Mouse (Mus musculus) G1E-ER4 (cell line): ENCODE results near the gene Pafah2. TPM values are rescaled to one million over a fixed set of nuclear protein-coding genes. Genes with fewer than 3 reads are reported as not detected.

ENCODE experiments used
- GATA1 ChIP-seq: IDR thresholded peaks from one replicate; pipeline ENCODE4 v1.8.0; 2012; ENCODE audit warnings: low read length, inconsistent platforms
- polyA plus RNA-seq: library from polyadenylated mRNA; stranded (reverse); fragments of >175 nt; gene quantifications from 2 replicates; pipeline ENCODE4 v1.2.3, GENCODE M21; 2012

Pafah2 gene
- polyA plus RNA-seq, 1 experiment = 28.3 TPM

DNA sequence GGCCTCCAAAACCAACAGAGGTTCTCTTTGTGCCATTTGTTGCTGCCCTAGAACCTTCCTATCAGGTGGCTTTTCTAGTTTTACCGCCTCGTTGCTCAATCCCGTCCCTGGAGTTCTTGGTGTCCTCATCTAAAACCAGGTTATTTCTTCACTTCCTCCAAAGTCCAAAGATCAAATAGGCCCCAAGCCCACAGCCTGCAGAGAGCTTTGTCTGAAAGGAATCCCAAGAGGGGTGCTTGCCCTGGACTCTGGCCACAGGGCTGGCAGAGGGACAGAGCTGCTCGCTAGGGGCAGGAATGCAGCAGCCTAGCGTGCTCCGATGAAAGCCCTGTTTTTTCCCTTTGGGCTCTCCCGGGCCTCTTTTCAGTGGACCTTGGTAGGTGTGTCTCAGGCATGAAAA is 1.0 kb downstream of the Pafah2 start:
- no peak for TF ChIP-seq GATA1

DNA sequence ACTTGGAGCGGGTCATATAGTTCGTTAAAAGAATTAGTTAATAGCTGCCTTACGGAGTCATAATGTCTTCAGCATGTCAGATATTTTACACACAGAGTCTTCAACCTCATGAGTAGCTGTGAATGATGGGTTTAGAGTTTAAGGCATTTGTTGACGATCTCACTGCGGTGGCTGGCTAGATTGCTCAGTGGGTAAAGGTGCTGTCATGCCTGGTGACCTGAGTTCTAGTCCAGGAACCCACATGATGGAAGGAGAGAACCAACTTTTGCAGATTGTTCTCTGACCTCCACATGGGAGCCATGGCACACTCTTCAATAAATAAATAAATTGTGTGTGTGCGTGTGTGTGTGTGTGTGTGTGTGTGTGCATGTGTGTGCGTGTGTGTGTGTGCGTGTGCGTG is 1.6 kb downstream of the Pafah2 start:
- no peak for TF ChIP-seq GATA1

DNA sequence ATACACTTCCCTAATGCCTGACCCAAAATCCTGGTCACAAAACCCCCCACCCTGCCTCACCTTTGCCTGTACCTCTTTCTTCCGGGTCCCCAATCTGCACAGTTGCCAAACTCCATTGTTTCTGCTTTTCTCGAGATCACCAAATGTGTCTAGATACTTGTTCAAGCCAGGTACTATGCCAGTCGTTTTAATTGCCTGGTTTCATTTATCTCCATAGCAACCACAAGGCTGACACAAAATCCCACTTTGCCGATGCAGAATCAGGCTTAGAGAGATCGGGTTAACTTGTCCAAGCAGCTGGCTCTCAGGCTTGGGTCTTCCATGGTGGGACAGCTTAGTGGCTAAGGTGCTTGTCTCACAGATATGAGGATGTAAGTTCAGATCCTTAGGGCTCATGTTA is 4.1 kb downstream of the Pafah2 start:
- TF ChIP-seq GATA1 = no peak

DNA sequence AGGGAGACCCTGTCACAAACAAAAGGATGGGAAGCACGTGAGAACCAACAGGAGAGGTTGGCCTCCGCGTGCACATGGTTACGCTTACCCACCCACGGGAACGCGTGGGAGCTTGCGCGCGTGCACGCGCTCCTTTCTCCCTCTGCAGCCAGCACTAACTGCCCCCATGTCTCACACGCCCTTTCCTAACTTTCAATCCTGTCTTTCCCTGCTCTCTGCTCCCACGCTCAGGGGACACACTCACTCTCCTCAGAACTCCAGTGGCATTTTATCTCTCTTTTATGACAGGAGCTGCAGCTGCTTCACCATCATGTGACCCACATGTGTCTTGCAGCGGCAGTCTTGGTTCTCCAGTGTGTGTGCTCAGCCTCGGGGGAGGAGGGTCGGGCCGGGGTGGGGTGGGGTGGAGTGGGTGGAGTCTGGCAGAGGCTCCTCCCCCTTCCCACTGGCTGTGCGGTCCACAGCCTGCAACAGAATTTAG is 5.1 kb downstream of the Pafah2 start:
- no peak for TF ChIP-seq GATA1

DNA sequence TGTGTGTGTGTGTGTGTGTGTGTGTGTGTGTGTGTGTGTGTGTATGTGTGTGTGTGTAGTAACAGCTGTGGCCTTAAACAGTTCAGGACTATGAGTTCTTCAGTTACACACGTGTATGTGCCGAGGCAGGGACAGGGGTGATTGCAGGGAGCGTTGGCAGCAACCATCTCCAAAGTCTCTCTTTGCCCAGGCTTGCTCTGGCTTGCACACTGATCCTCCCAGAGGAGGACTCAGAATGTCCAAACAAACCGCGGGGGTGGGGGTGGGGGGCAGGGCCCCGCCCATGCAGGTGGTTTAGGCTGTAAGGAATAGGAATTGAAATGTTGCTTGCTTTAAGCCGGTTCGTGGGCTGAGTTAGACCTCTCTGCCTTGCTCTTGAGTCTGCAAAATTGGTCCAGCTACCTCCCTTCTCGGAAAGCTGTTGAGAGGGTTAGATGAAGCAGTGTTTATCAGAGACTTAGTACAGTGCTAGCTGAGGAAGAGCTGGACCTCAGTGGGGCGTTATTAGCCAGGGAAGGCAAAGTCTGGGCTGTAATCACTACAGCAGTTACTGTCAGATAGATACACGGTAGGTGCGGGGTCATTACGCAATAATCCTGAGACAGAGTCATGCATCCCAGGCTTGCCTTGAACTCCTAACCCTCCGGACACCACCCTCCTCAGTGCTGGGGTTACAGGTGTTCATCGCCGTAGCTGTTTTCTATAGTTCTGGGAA is 5.9 kb downstream of the Pafah2 start:
- TF ChIP-seq GATA1 = no peak

DNA sequence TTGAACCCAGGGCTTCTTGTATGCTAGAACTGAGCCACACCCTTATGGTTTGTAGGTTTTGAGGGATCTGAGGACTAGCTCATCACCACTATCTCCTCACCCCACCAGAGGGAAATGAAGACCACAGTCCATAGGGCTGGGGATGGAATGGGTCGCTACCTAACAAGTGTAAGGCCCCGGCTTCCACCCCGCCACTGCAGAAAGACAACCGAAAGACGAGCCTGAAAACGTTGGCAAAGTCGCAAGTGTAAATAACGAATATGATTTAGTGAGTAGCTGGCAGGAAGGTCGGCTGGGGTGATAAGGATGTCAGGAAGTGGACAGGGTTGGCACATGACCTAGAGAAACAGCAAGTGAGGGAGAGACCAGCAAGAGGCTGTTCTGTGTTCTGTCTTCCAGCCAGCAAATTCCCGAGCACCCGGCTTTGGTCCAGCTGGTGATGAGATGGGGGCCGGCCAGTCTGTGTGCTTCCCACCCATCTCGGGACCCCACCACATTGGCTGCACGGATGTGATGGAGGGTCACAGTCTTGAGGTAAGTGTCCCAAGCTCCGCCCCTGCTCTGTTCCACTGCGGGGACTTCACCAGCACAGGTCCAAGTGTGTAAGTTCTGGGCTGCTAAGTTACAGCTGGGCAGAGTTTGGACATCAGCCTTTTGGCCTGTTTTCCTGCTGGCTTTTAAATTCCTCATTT is 6.6 kb downstream of the Pafah2 start:
- TF ChIP-seq GATA1 = no peak

DNA sequence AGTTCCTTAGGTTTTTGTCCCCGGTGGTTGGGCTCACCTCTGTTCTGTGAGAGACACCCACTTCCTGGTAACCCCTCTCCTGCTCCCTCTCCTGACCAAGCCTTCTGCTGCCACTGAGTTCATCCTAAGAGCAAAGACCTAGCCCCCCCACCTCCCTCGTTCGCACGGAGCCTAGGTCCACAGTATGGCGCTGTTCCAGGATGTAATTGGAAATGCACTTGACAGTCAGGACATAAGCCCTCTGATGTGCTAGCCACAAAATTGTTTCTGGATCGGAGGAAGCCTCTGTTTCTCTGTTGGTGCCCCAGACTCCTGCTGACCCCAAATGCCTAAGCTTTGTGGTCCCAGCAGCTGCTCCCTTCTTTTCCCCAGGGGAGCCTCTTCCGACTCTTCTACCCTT is 7.6 kb downstream of the Pafah2 start:
- TF ChIP-seq GATA1 = no peak

DNA sequence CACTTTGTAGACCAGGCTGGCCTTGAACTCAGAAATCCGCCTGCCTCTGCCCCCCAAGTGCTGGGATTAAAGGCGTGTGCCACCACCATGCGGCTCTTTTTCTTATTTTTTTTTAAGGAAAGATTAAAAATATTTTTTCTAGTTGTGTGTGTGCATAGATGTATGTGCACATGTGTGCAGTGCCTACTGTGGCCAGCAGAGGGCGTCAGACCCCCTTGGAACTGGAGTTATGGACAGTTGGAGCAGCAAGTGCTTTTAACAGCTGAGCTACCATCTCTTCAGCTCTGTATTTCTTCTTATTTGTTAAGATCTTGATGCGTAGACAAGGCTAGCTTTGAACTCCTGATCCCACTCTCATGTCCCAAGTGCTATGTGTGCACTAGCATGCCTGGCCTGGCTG is 13.2 kb downstream of the Pafah2 start:
- no peak for TF ChIP-seq GATA1

DNA sequence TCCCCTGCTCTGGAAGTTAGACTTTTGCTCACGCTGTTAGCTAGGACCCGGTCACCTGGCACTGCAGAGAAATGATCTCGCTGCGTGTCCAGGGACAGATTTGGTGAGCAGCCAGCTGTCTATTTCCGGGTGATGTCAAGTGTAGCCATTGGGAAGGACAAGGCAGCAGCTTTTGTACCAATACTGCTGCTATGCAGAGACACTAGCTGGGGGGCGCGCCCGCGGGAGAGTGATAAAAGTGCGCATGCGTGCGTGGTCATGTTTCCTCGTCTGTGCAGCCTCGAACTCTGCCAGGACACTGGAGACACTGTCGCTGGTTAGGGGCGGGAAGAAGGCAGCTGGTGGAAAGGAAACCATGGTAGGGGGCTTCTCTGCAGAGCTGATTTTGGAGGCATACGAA is 20.1 kb downstream of the Pafah2 start:
- TF ChIP-seq GATA1 = no peak

DNA sequence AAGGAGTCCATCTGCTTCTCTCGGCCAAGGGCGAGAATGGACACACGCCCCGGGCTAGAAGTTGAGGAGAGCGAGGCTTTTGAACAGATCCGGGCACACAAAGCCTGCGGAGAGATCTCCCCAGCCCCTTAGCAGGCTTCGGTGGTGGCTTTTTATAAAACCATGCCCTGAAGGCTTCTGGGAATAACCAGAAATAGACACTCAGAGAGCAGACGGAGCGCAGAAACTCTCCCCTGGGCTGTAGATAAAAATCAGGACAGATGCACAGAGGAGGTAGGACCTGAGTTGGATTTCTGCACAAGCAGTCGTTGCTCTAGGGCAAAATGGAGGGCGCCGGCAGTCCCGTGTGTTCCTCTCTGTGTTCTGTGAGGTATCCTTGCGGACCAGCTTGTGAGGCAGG is 20.5 kb downstream of the Pafah2 start:
- TF ChIP-seq GATA1 = no peak

DNA sequence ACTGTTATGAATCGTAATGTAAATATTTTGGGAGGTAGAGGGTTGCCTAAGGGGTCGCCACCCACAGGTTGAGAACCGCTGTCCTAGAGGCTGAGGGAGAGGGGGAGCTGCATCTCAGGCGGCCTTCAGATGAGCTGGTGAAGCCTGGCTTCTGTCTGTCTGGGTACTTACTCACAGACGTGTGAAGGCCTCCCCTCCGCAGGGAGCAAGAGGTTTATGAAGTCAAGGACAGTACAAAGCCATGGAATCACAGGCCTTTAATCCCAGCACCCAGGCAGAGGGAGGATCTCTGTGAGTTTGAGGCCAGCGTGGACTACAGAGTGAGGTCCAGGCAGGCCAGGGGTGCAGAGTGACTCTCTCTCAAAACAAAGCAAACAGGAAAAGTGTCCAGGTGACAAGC is 21.0 kb downstream of the Pafah2 start:
- no peak for TF ChIP-seq GATA1

DNA sequence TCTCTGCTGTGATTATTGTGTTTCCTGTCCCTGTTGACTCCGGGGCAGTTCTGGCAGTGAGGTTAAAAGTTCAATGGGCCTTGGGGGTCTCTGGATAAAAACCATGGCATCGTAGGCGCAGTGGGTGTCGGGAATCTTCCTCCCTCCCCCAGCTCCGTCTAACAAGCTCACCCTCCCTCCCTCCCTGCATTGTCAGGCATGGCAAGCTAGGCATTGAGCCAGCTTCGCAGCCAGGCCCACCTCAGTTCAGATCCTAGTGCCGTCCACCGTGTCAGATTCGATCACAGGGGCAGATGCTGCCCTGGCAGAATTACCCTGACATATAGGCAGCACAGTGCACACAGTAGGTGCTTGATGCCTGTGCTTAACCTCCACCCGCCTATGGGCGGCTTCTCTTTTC is 25.9 kb downstream of the Pafah2 start:
- TF ChIP-seq GATA1 = no peak

DNA sequence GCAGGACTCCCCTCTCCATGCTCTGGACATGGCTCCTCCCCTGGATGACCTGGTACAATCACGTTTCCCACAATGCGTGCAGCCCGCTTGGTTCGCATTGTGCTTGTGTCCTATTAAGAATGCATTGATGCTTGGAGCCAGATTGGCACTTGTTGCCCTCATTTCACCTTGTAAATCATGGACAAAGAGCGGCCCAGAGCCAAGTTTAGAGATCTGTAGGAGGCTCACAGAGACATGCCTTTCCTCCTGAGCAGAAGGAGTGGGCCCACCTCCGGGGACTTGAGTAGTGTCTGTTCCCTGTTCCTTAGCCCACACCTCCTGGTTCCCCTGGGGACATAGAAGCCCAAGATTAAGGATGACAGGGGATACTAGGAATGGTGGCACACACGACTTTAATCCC is 27.8 kb downstream of the Pafah2 start:
- no peak for TF ChIP-seq GATA1

DNA sequence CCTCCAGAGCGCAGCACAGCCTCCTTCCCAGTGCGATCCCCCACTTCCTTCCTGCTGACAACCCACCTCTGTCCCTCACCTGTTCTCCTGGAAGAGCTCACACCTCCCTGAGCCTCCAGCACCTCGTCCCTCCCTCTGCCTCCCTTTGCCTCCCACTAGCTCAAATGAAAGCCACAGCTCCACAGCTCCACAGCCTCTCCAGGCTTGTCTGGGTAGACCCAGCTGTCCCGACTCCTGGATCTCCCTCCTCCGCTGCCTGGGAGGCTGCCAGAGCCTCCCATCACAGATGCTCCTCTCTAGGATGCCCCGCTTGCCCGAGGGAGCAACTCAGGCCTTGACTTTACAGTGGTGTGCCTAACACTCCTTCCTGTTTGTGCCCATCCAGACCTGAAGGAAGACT is 29.0 kb downstream of the Pafah2 start:
- no peak for TF ChIP-seq GATA1

DNA sequence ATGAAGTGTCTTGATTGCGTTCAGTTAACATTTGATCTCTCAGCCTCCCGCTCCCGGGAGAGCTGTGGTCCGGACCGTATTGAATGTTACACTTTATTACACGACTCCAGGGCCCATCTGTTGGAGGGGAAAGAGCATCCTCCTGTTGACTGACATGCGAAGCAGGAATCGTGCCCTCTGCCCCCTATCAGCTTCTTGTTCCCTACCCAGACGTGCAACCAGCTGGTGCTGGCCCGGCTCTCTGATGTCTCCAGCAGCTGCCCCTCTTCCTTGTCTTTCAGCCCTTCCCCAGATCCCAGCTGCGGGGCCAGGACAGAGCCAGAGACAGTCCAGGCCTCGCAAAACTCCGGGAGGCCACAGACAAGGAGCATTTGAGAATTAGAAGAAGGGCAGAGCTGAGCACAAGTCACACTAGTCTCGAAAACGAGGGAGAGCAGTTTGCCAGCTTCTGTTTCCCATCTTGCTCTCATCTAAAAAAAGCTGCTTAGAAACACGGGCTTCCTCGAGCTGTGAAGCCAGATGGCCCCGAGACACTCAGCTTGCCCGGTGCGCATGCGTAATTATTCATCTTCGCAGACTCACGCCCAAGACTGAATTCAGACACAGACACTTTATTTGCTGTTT is 34.4 kb downstream of the Pafah2 start:
- no peak for TF ChIP-seq GATA1

DNA sequence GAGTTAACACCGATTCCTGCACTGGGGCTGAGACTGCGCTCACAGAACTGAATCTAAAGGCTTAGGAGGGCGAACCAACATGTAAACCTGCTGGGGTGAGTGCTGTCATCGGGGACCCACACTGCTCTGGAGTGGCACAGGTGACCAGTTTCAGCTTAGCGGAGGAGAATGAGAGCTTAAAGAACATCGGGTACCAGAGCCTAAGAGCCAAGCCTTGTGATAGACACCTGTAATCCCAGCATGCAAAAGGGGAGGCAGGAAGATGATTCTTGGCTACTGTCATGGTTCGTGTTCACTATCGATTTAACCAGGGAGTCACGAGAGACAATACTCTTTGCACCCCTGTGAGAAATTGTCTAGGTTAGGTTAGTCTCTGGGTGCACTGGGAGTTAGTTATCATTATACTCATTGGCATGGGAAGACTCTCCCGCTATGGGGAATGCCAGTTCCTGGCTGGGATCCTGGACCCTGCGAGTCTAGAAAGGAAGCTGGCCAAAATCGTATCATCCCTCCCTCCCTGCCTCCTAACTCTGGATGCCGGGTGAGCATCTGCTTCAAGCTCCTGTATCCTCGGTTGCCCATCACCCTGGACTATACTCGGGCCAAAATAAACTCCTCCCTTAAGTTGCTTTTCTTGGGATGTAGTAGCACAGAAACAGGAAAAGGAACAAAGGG is 36.7 kb downstream of the Pafah2 start:
- no peak for TF ChIP-seq GATA1
